Mouse (Mus musculus) ES-Bruce4 (cell line): ENCODE results near the gene Mettl21e.

ENCODE experiments used
- CTCF ChIP-seq: IDR thresholded peaks from one replicate; pipeline ENCODE4 v1.8.1; 2011; ENCODE audit warnings: low read depth, low read length
- POLR2A ChIP-seq: IDR thresholded peaks from one replicate; pipeline ENCODE4 v1.8.1; 2011; ENCODE audit warnings: low read length; ENCODE audit not compliant: insufficient read depth

DNA sequence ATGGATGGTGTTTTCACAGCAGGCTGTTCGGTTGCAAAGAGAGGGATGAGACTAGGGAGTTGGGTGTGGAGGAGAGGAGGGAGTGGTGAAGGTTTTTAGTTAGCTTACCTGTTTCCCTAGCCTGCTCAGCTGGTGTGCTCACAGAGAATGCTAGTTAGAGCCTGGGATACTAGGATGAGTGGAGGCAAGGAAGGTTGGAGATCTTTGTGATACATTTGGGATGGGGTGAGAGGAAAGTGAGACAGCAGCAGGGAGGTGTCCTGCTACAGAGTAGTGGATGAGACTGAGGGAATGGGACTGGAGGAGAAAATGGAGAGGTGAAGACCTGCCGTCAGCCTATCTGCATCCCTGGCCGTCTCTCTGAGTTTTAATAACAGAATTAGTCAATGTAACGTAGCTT lies 46.1 kb downstream of the Mettl21e start:
- no peak for TF ChIP-seq CTCF
- no peak for TF ChIP-seq POLR2A
